Mouse (Mus musculus) liver, adult 2 months (tissue): ENCODE data around the gene Prss47. TPM values are rescaled to one million over a fixed set of nuclear protein-coding genes. Genes with fewer than 3 reads are reported as not detected.

ENCODE experiments used
- DNase-seq: peaks from one replicate; pipeline ENCODE4 v3.0.0-alpha.2; 2011; ENCODE audit warnings: low read depth, low spot score; ENCODE audit errors: extremely low read depth
- H3K27ac ChIP-seq: fragments of 200-500 bp; replicated peaks from 2 replicates; pipeline ENCODE4 v1.5.1; 2012; ENCODE audit warnings: low read depth, mild to moderate bottlenecking, control low read depth, inconsistent platforms, low read length; ENCODE audit not compliant: insufficient read depth
- H3K27me3 ChIP-seq: fragments of 200-500 bp; 2 replicates; pipeline ENCODE4 v1.6.1; 2012; ENCODE audit warnings: mild to moderate bottlenecking, moderate library complexity, low read length, inconsistent platforms; ENCODE audit not compliant: control insufficient read depth, insufficient read depth
- H3K36me3 ChIP-seq: fragments of 200-500 bp; 2 replicates; pipeline ENCODE4 v1.6.1; 2012; ENCODE audit warnings: low read length, inconsistent platforms; ENCODE audit not compliant: control insufficient read depth, insufficient read depth
- H3K4me1 ChIP-seq: fragments of 200-500 bp; 2 replicates; pipeline ENCODE4 v1.6.1; 2011; ENCODE audit warnings: low read length; ENCODE audit not compliant: control insufficient read depth, insufficient read depth
- H3K4me3 ChIP-seq: fragments of 200-500 bp; 2 replicates; pipeline ENCODE4 v1.5.1; 2011; ENCODE audit warnings: low read depth, mild to moderate bottlenecking, control low read depth, low read length, moderate library complexity; ENCODE audit not compliant: insufficient read depth
- H3K79me2 ChIP-seq: fragments of 200-500 bp; 2 replicates; pipeline ENCODE4 v1.6.1; 2012; ENCODE audit warnings: inconsistent platforms, mild to moderate bottlenecking, low read length, moderate library complexity; ENCODE audit not compliant: control insufficient read depth, insufficient read depth
- H3K9ac ChIP-seq: fragments of 200-500 bp; 2 replicates; pipeline ENCODE4 v1.6.1; 2012; ENCODE audit warnings: low read depth, mild to moderate bottlenecking, control low read depth, inconsistent platforms, low read length
- CTCF ChIP-seq: fragments of 200-500 bp; IDR thresholded peaks from 2 replicates; pipeline ENCODE4 v1.5.1; 2011; ENCODE audit warnings: low read depth, low read length, control low read depth
- POLR2A ChIP-seq: fragments of 200-500 bp; IDR thresholded peaks from 2 replicates; pipeline ENCODE4 v1.6.1; 2011; ENCODE audit warnings: low read length, control low read depth; ENCODE audit not compliant: insufficient read depth; ENCODE audit errors: extremely low read depth
- WGBS: fragments of 180-500 bp; shearing (Covaris S2); methylation state at CpG from one replicate; pipeline ENCODE4 v1.1.7; 2018; 5-methylcytosine and 5-hydroxymethylcytosine counted together
- polyA plus RNA-seq: library from polyadenylated mRNA; depleted of rRNA; stranded (reverse); fragments of >200 nt; gene quantifications from 2 replicates; pipeline ENCODE4 v1.2.3, GENCODE M21; 2012; rRNA removed
- total RNA-seq: library from RNA; depleted of rRNA; stranded (reverse); fragments of >200 nt; gene quantifications from 2 replicates; pipeline ENCODE4 v1.2.3, GENCODE M21; 2014; rRNA removed

The Prss47 gene
- total and polyA plus RNA-seq, 2 experiments: not detected

DNA sequence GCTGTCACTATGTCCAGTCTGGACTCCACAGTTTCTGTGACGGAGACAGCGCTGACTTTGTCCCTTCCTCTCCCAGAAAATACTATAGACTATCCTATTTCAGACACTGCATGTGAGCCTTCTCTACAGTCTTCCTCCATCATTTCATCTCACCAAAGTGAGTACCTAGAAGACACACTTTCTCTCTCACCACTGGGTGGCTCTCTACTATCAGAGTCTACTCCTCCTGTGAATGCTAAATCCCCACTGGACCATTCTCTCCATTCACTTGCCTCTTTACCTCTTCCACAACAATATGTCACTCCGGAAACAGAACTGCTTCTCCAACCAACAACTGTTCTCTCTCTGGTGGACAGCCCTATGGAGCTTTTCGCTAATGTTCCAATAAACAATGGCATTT lies 17.5 kb downstream of the Prss47 start:
- H3K4me3 ChIP-seq: no peak overlapping the region
- peak; percentile 23 for DNase-seq
- no peak overlapping the region for H3K9ac ChIP-seq
- H3K4me1 ChIP-seq: no peaks in the 10 kb centered on the region
- H3K27ac ChIP-seq: no peak overlapping the region
- no peaks in the 10 kb centered on the region for H3K27me3 ChIP-seq
- no peaks in the 10 kb centered on the region for H3K79me2 ChIP-seq
- TF ChIP-seq POLR2A (no peak), CTCF (no peak)
- 69% methylated on average over 4 of the region's 4 CpGs for WGBS
- H3K36me3 ChIP-seq: no peaks in the 10 kb centered on the region

- no peak within 1 kb of the TSS for H3K9ac ChIP-seq
- no peak for TF ChIP-seq POLR2A
- no peak for TF ChIP-seq CTCF
- no peak for DNase-seq
Observed at GRCm38 (mm10) chr13:65032758-65033157, 19.8 kb downstream of the Prss47 start, which contains the start of gene Spata31d1c. TSS of gene Spata31d1c (plus strand) at chr13:65033058.

DNA sequence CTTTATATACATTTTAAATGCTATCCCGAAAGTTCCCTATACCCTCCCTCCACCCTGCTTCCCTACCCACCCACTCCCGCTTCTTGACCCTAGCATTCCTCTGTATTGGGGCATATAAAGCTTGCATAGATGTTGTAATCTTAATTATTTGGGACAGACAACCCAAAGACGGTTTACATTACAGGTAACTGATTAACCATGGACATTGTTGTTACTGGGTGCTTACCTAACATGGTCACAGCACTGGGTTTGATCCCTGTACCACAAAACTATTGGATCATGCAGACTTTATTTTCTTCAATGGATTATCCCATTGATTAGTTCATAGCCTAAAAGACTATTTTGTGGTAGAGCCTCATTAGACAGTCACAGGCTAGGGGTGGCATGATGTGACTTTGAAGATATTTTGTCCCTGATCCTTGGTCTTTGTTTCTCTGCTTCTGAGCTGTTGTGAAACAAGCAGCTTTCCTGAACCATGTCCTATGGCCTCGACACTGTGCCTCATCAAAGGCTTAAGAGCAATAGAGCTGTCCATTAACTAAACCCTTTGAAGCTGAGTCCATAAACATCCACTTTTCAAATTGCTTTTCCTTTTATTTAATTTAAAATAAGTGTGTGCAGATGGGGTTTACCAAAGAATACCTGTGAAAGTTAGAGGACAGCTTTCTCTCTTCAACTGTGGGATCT lies 41.4 kb downstream of the Prss47 start:
- Histone ChIP-seq H3K9ac (no peak overlapping the region), H3K4me1 (no peaks in the 10 kb centered on the region), H3K27ac (no peak overlapping the region), H3K4me3 (no peak overlapping the region), H3K79me2 (no peaks in the 10 kb centered on the region), H3K36me3 (no peaks in the 10 kb centered on the region), H3K27me3 (no peaks in the 10 kb centered on the region)
- 20% methylated on average over 4 of the region's 4 CpGs for WGBS
- peak; percentile 47 for DNase-seq
- TF ChIP-seq CTCF (no peak), POLR2A (no peak)

More at GRCm38 (mm10) chr13:65032758-65033157, 19.8 kb downstream of the Prss47 start, which contains the start of gene Spata31d1c:
- Histone ChIP-seq H3K36me3 (no peaks in the 10 kb centered on the region), H3K79me2 (no peaks in the 10 kb centered on the region), H3K4me1 (no peaks in the 10 kb centered on the region), H3K4me3 (no peak within 1 kb of the TSS), H3K27ac (no peak within 1 kb of the TSS), H3K27me3 (no peaks in the 10 kb centered on the region)

- WGBS: 82% methylated on average over 1 of the region's 1 CpGs
- no peaks in the 10 kb centered on the region for H3K79me2 ChIP-seq
- H3K4me1 ChIP-seq: no peaks in the 10 kb centered on the region
- no peaks in the 10 kb centered on the region for H3K27me3 ChIP-seq
- no peak for DNase-seq
- no peak overlapping the region for H3K27ac ChIP-seq
- H3K36me3 ChIP-seq: no peaks in the 10 kb centered on the region
- no peak overlapping the region for H3K4me3 ChIP-seq
- no peak overlapping the region for H3K9ac ChIP-seq
- no peak for TF ChIP-seq POLR2A
- no peak for TF ChIP-seq CTCF
Observed at GRCm38 (mm10) chr13:65007971-65008370, 44.6 kb downstream of the Prss47 start.

GRCm38 (mm10) chr13:65006760-65007159 lies 45.8 kb downstream of the Prss47 start:
- 83% methylated on average over 1 of the region's 1 CpGs for WGBS
- no peak overlapping the region for H3K27ac ChIP-seq
- no peaks in the 10 kb centered on the region for H3K36me3 ChIP-seq
- H3K27me3 ChIP-seq: no peaks in the 10 kb centered on the region
- DNase-seq: no peak
- no peaks in the 10 kb centered on the region for H3K4me1 ChIP-seq
- TF ChIP-seq POLR2A (no peak), CTCF (no peak)
- H3K9ac ChIP-seq: no peak overlapping the region
- no peaks in the 10 kb centered on the region for H3K79me2 ChIP-seq
- no peak overlapping the region for H3K4me3 ChIP-seq

GRCm38 (mm10) chr13:65005414-65005813 lies 47.1 kb downstream of the Prss47 start:
- Histone ChIP-seq H3K27ac (no peak overlapping the region), H3K36me3 (no peaks in the 10 kb centered on the region), H3K9ac (no peak overlapping the region), H3K4me1 (no peaks in the 10 kb centered on the region), H3K27me3 (no peaks in the 10 kb centered on the region), H3K79me2 (no peaks in the 10 kb centered on the region), H3K4me3 (no peak overlapping the region)
- no peak for DNase-seq
- TF ChIP-seq POLR2A: no peak

Other genes with a start within 250 kb of the Prss47 start
- gene Cntnap3, start 148.8 kb downstream of the Prss47 start, total RNA-seq: not detected in 2 replicates
- 0.05 TPM in 1 of 2 replicates, not detected in the other for gene Cntnap3, start 148.8 kb downstream of the Prss47 start, polyA plus RNA-seq
- not detected in 2 replicates for gene Spata31, start 135.4 kb downstream of the Prss47 start, total RNA-seq
- gene Spata31, start 135.4 kb downstream of the Prss47 start, polyA plus RNA-seq: not detected in 2 replicates
- gene Spata31d1c, start 19.7 kb downstream of the Prss47 start, total RNA-seq: not detected in 2 replicates
- gene Spata31d1c, start 19.7 kb downstream of the Prss47 start, polyA plus RNA-seq: 0.02 TPM in 1 of 2 replicates, not detected in the other
- 29.2 and 35.0 TPM in 2 replicates for gene Mfsd14b, start 60.2 kb upstream of the Prss47 start, total RNA-seq
- 10.0 and 11.8 TPM in 2 replicates for gene Mfsd14b, start 60.2 kb upstream of the Prss47 start, polyA plus RNA-seq
- not detected in 2 replicates for gene Olfr465-ps1, start 85.3 kb upstream of the Prss47 start, total RNA-seq
- not detected in 2 replicates for gene Olfr465-ps1, start 85.3 kb upstream of the Prss47 start, polyA plus RNA-seq
- not detected in 2 replicates for gene Olfr466, start 97.5 kb upstream of the Prss47 start, total RNA-seq
- not detected in 2 replicates for gene Olfr466, start 97.5 kb upstream of the Prss47 start, polyA plus RNA-seq
- gene Nlrp4f, start 153.2 kb upstream of the Prss47 start, total RNA-seq: not detected in 2 replicates
- gene Nlrp4f, start 153.2 kb upstream of the Prss47 start, polyA plus RNA-seq: not detected in 2 replicates
- not detected in 2 replicates for gene Gm10775, start 206.8 kb upstream of the Prss47 start, total RNA-seq
- gene Gm10775, start 206.8 kb upstream of the Prss47 start, polyA plus RNA-seq: not detected in 2 replicates
- gene Zfp369, start 226.1 kb upstream of the Prss47 start, total RNA-seq: 17.0 and 18.7 TPM in 2 replicates
- 8.9 and 10.9 TPM in 2 replicates for gene Zfp369, start 226.1 kb upstream of the Prss47 start, polyA plus RNA-seq